Mouse (Mus musculus) heart, embryonic 11.5 days (tissue): ENCODE measurements around the gene Swap70. TPM values are rescaled to one million over a fixed set of nuclear protein-coding genes. Genes with fewer than 3 reads are reported as not detected.

Source experiments
- ATAC-seq: fragments of 200-750 bp; cut with Nextera tagmentation; replicated peaks from 2 replicates; pipeline ENCODE4 v1.8.0; 2017; ENCODE audit warnings: moderate library complexity; ENCODE audit not compliant: insufficient number of reproducible peaks, low FRiP score, low TSS enrichment
- H3K27ac ChIP-seq: fragments of 300-500 bp; sonication (generic); 2 replicates; pipeline ENCODE4 v1.5.1; 2014; ENCODE audit warnings: mild to moderate bottlenecking, low read depth, low read length
- H3K27me3 ChIP-seq: fragments of 300-500 bp; sonication (generic); 2 replicates; pipeline ENCODE4 v1.6.1; 2014; ENCODE audit warnings: mild to moderate bottlenecking, low read length, mixed read lengths; ENCODE audit not compliant: control insufficient read depth, insufficient read depth
- H3K36me3 ChIP-seq: fragments of 300-500 bp; sonication (generic); 2 replicates; pipeline ENCODE4 v1.6.1; 2014; ENCODE audit warnings: mild to moderate bottlenecking, low read length, moderate library complexity, mixed read lengths; ENCODE audit not compliant: control insufficient read depth, insufficient read depth
- H3K4me1 ChIP-seq: fragments of 300-500 bp; sonication (generic); 2 replicates; pipeline ENCODE4 v1.6.1; 2014; ENCODE audit warnings: low read length; ENCODE audit not compliant: control insufficient read depth, insufficient read depth
- H3K4me2 ChIP-seq: fragments of 300-500 bp; sonication (generic); 2 replicates; pipeline ENCODE4 v1.6.1; 2014; ENCODE audit warnings: mild to moderate bottlenecking, moderate library complexity
- H3K4me3 ChIP-seq: fragments of 300-500 bp; sonication (generic); 2 replicates; pipeline ENCODE4 v1.5.1; 2014; ENCODE audit warnings: low read depth, low read length
- H3K9ac ChIP-seq: fragments of 300-500 bp; sonication (generic); 2 replicates; pipeline ENCODE4 v1.6.1; 2014; ENCODE audit warnings: mild to moderate bottlenecking, low read depth, low read length, moderate library complexity
- H3K9me3 ChIP-seq: fragments of 300-500 bp; sonication (generic); replicated peaks from 2 replicates; pipeline ENCODE4 v1.6.1; 2016; ENCODE audit warnings: low read length; ENCODE audit not compliant: control insufficient read depth
- WGBS: fragments of 180-500 bp; shearing (Covaris S2); extraction: QIAGEN DNeasy Blood & Tissue Kit; methylation state at CpG from one replicate; pipeline ENCODE4 v1.1.7; 2014; ENCODE audit not compliant: insufficient replicate concordance; 5-methylcytosine and 5-hydroxymethylcytosine counted together
- polyA plus RNA-seq: library from polyadenylated mRNA; unstranded; fragments of >200 nt; fragmentation: Nextera tagmentation; extraction: Ambion mirVana; gene quantifications from 2 replicates; pipeline ENCODE4 v1.2.1, GENCODE M21; 2014

The Swap70 gene
- polyA plus RNA-seq, 1 experiment from 2014 or later = 14.4 TPM

- Histone ChIP-seq H3K27me3 (no peaks in the 10 kb centered on the region), H3K9ac (no peak overlapping the region), H3K27ac (peak overlapping the region; percentile 78; the same call in 1 of the 2 replicates), H3K4me3 (no peak overlapping the region), H3K9me3 (no peaks in the 10 kb centered on the region; the same call in 1 of the 2 replicates), H3K4me2 (no peak overlapping the region), H3K36me3 (no peaks in the 10 kb centered on the region), H3K4me1 (peaks cover 25% of the 10 kb centered on the region)
- ATAC-seq = 0 out of 2 replicates have a peak, but pooled peaks have one; percentile 39
- WGBS = 58% methylated on average over 6 of the region's 6 CpGs
These were observed 67.2 kb downstream of the Swap70 start for GRCm38 (mm10) chr7:110288731-110289191.

DNA sequence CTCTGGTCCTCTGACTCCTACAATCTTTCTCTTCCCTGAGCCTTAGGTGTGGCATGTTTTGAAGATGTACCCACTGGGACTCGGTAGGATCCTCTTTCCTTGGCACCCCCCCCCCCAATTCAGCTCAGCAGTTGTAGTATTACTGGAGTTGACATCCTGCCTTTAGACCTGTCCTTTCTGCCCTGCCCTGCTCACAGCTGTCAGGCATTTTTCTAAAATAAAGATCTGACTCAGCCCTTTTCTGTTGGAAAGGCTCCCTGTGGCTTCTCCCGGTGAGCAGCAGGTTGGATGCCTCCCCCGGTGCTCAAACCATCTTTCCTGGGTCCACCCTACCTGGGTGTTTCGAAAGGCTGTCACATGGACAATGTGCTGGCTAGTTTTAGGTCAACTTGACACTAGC is 68.1 kb downstream of the Swap70 start:
- Histone ChIP-seq H3K9me3 (no peaks in the 10 kb centered on the region; the same call in 1 of the 2 replicates), H3K27me3 (no peaks in the 10 kb centered on the region), H3K4me2 (no peak overlapping the region), H3K4me1 (peaks cover 25% of the 10 kb centered on the region), H3K4me3 (no peak overlapping the region), H3K27ac (no peak overlapping the region), H3K9ac (no peak overlapping the region), H3K36me3 (no peaks in the 10 kb centered on the region)
- WGBS = 72% methylated on average over 3 of the region's 4 CpGs
- no peak for ATAC-seq

- Histone ChIP-seq H3K36me3 (no peaks in the 10 kb centered on the region), H3K4me1 (peaks cover 15% of the 10 kb centered on the region), H3K9me3 (no peaks in the 10 kb centered on the region; the same call in 1 of the 2 replicates), H3K9ac (peak overlapping the region; percentile 67; the same call in 1 of the 2 replicates), H3K27ac (peak overlapping the region; percentile 89), H3K27me3 (no peaks in the 10 kb centered on the region), H3K4me3 (no peak overlapping the region), H3K4me2 (peak overlapping the region; percentile 31; the same call in 1 of the 2 replicates)
- WGBS = 14% methylated on average over 17 of the region's 17 CpGs
- ATAC-seq = peak; percentile 87
These were observed 75.5 kb downstream of the Swap70 start for GRCm38 (mm10) chr7:110296889-110297603.

DNA sequence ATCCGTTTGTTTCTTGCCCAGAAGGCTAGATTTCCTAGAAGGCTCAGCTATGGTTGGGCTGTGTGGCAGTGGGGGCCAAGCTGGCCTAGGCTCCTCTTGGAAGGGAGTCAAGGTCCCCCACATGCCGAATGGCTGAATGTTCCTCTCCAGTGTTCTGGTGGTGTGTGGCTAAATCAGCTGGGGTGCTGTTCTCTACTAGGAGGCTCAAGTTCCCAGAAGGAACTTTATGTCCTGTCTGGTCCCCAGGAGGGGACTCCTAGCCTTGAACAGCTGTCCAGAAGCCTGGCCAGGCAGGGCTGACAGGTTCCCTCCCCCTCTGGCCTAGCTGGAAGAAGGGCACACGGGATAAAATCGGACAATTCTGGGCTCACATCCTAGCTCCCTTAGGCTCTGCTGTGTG is 76.1 kb downstream of the Swap70 start:
- H3K27me3 ChIP-seq = no peaks in the 10 kb centered on the region
- peaks cover 15% of the 10 kb centered on the region for H3K4me1 ChIP-seq
- H3K36me3 ChIP-seq = no peaks in the 10 kb centered on the region
- 39% methylated on average over 4 of the region's 4 CpGs for WGBS
- H3K4me2 ChIP-seq = peak overlapping the region; percentile 31; the same call in 1 of the 2 replicates
- peak overlapping the region; percentile 67; the same call in 1 of the 2 replicates for H3K9ac ChIP-seq
- no peak for ATAC-seq
- peak overlapping the region; percentile 89 for H3K27ac ChIP-seq
- H3K9me3 ChIP-seq = no peaks in the 10 kb centered on the region; the same call in 1 of the 2 replicates
- H3K4me3 ChIP-seq = no peak overlapping the region

GRCm38 (mm10) chr7:110298090-110298489 is 76.6 kb downstream of the Swap70 start:
- Histone ChIP-seq H3K9ac (peak overlapping the region; percentile 54; the same call in 1 of the 2 replicates), H3K4me3 (no peak overlapping the region)

DNA sequence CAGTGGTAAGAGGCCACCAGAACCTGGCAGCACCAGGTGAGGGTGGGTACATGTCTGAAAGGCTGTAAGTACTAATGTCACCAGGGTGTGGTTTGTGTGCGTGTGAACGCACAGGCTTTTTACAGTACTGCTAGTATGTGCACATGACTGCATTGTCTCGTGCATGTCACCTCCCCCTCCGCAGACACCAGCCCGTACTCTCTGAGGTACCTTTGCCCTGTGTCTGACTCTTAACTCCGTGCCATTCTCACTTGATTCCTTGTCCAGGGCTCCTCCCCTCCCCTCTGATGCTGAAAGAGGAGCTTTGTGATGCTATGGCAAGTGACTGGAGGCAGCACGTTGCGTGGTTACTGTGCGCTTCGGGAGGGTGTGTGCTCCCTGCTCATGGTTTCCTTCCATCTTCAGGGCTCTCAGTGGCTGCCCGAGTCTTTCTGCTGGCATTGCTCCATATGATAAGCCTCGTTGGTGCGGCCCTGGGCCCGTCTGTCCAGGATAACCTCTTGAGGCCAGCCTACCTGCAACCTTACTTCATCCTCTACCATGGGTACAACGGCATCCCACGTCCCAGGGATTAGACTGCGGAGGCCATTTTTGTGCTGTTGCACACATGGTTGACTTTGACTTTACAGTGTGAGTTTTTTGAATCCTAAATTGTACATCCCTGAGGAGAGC is 77.4 kb downstream of the Swap70 start:
- ATAC-seq = no peak
- Histone ChIP-seq H3K4me2 (no peak overlapping the region), H3K9ac (no peak overlapping the region), H3K4me3 (no peak overlapping the region), H3K4me1 (peaks cover 15% of the 10 kb centered on the region), H3K27ac (no peak overlapping the region), H3K36me3 (no peaks in the 10 kb centered on the region), H3K9me3 (no peaks in the 10 kb centered on the region), H3K27me3 (no peaks in the 10 kb centered on the region)
- 79% methylated on average over 17 of the region's 17 CpGs for WGBS

More at GRCm38 (mm10) chr7:110298090-110298489, 76.6 kb downstream of the Swap70 start:
- no peak overlapping the region for H3K4me2 ChIP-seq
- H3K27me3 ChIP-seq = no peaks in the 10 kb centered on the region
- no peak for ATAC-seq
- no peaks in the 10 kb centered on the region for H3K9me3 ChIP-seq
- H3K36me3 ChIP-seq = no peaks in the 10 kb centered on the region
- peaks cover 15% of the 10 kb centered on the region for H3K4me1 ChIP-seq
- peak overlapping the region; percentile 89 for H3K27ac ChIP-seq
- 85% methylated on average over 7 of the region's 7 CpGs for WGBS

DNA sequence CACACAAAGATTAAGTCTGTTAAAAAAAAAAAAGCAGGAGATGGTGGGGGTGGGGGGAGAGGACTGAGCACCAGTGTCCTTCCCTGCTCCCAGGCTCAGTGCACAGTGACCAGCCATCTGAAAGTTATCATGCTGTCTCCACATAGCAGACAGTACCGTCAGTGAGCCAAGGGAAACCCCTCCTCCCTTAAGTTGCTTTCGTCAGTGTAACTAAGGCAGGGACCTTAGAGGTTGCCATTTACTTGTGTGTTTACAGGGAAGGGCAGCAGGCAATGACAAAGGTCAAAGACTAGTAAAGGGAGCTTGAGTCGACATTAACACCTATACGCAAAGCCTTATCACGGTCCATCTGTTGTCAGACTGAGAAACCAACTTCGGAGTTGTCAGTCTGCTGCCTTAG is 81.4 kb downstream of the Swap70 start:
- H3K9me3 ChIP-seq = no peaks in the 10 kb centered on the region
- H3K27ac ChIP-seq = no peak overlapping the region
- no peaks in the 10 kb centered on the region; the same call in 1 of the 2 replicates for H3K36me3 ChIP-seq
- H3K4me1 ChIP-seq = peaks cover 2% of the 10 kb centered on the region
- no peak for ATAC-seq
- no peak overlapping the region for H3K9ac ChIP-seq
- no peak overlapping the region for H3K4me3 ChIP-seq
- H3K4me2 ChIP-seq = no peak overlapping the region
- WGBS = 60% methylated on average over 6 of the region's 6 CpGs
- H3K27me3 ChIP-seq = no peaks in the 10 kb centered on the region

- Histone ChIP-seq H3K9ac (no peak overlapping the region), H3K36me3 (no peaks in the 10 kb centered on the region; the same call in none of the 2 replicates), H3K4me3 (no peak overlapping the region), H3K4me2 (no peak overlapping the region), H3K27me3 (no peaks in the 10 kb centered on the region), H3K4me1 (no peaks in the 10 kb centered on the region), H3K9me3 (no peaks in the 10 kb centered on the region), H3K27ac (no peak overlapping the region)
- 84% methylated on average over 4 of the region's 4 CpGs for WGBS
- no peak for ATAC-seq
These were observed 84.0 kb downstream of the Swap70 start for GRCm38 (mm10) chr7:110305486-110305885.
